8 mouse cellular contexts compared by ENCODE assay signal in the genomic region with DNA sequence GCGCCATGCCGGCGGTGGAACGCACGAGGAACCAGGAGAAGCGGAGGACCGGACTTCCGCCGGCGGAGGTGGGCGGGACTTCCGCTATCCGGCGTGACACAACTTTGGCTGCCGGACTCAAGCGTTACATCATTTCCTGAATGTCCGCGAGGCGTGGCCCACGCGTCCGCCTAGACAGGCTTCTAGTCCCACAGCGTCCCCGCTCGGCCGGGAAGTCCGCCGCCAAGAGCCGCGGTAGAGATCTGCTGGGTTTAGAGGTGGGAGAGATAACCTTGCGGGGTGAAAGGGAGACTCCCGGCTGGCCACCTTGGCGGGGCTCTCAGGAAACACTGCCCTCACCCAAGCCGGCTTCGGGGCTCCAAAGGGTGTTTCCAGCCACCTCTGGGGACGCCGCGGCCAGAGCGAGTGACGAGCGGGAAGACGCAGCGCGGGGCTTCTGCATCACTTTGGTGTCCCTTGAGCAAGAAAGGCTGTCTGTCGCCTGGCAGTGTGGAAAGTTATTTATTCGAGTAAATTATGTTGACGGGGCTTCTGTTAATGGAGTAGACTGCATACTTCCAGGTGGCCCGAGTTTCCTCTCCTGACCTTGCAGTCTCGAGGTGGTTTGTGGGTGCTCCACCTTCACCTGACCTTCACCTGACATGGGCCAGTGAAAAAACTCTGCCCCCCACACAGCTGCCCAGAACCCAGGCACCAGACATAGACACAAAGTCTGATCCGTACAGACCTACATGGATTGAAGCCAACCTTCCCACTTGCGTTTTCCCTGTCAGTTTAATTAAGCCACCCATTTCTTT. TPM values are rescaled to one million over a fixed set of nuclear protein-coding genes. Genes with fewer than 3 reads are reported as not detected.
DNase-seq lines count a peak whose midpoint lies in the region; ATAC-seq and TF ChIP-seq lines count a peak whose summit lies in the region.

A gene (minus strand): TSS at position 94 of the 797 bp plus-strand sequence.

- H3K4me1 ChIP-seq in hindbrain, embryonic 10.5 days (replicated peaks): peaks cover 18% of the 10 kb centered on the region
- peaks cover 8% of the 10 kb centered on the region; the same call in 1 of the 2 replicates for H3K4me1 ChIP-seq in lung, postnatal 0 days (ENCODE audit: insufficient read depth, low read depth, low read length)

- peak within 1 kb of the TSS; percentile 88 for H3K4me2 ChIP-seq in lung, postnatal 0 days (replicated peaks; ENCODE audit: low read depth, low read length)

- TF ChIP-seq EP300 in lung, postnatal 0 days (IDR thresholded peaks at IDR 0.05): peak; percentile 73

- peak within 1 kb of the TSS; percentile 90 for H3K27ac ChIP-seq in hindbrain, embryonic 10.5 days
- H3K27ac ChIP-seq in lung, postnatal 0 days (ENCODE audit: low read length): peak within 1 kb of the TSS; percentile 83

- peak within 1 kb of the TSS; percentile 73 for H3K4me3 ChIP-seq in hindbrain, embryonic 10.5 days
- H3K4me3 ChIP-seq in lung, postnatal 0 days (ENCODE audit: low read depth, low read length): peak within 1 kb of the TSS; percentile 92

- H3K9ac ChIP-seq in lung, postnatal 0 days (replicated peaks; ENCODE audit: low read depth): peak within 1 kb of the TSS; percentile 86

- WGBS in hindbrain, embryonic 10.5 days: 1% methylated on average over 51 of the region's 51 CpGs
- WGBS in lung, postnatal 0 days: 4% methylated on average over 51 of the region's 51 CpGs

- peak; percentile 90 for TF ChIP-seq CTCF in lung, postnatal 0 days (IDR thresholded peaks at IDR 0.05)

- DNase-seq in MN1 (ENCODE audit: low spot score): peak; percentile 99
- DNase-seq in cerebellum, adult 9-10 months: peak; percentile 97
- peak; percentile 98 for DNase-seq in hindbrain, embryonic 10.5 days (ENCODE audit: low spot score)
- peak; percentile 97 for DNase-seq in layer of hippocampus, adult 9-11 months
- DNase-seq in lung, postnatal 0 days (ENCODE audit: low spot score): peak; percentile 98
- DNase-seq in ovary, postnatal 14 days (ENCODE audit: low spot score): peak; percentile 91
- DNase-seq in thymus, postnatal 14 days: peak; percentile 96

- ATAC-seq in frontal cortex, adult (ENCODE audit: low TSS enrichment): peak; percentile 99
- peak; percentile 99 for ATAC-seq in lung, postnatal 0 days

- H3K9me3 ChIP-seq in hindbrain, embryonic 10.5 days: no peaks in the 10 kb centered on the region
- no peaks in the 10 kb centered on the region for H3K9me3 ChIP-seq in lung, postnatal 0 days (ENCODE audit: low read length)

- peaks cover 13% of the 10 kb centered on the region for H3K36me3 ChIP-seq in hindbrain, embryonic 10.5 days
- no peaks in the 10 kb centered on the region for H3K36me3 ChIP-seq in lung, postnatal 0 days (ENCODE audit: insufficient read depth, low read length)

- no peaks in the 10 kb centered on the region for H3K27me3 ChIP-seq in hindbrain, embryonic 10.5 days (ENCODE audit: insufficient read depth, poor library complexity, severe bottlenecking)
- H3K27me3 ChIP-seq in lung, postnatal 0 days (replicated peaks; ENCODE audit: insufficient read depth, low read length): no peaks in the 10 kb centered on the region

RNA-seq across cellular contexts. Expression of the gene that starts here (rescaled TPM):
- polyA plus RNA-seq in hindbrain, embryonic 10.5 days (2016; fragmentation: Nextera tagmentation; extraction: Ambion mirVana): 75.1 and 112 TPM in 2 replicates
- 39.5 and 39.8 TPM in 2 replicates for polyA plus RNA-seq in lung, postnatal 0 days (2015; fragmentation: Nextera tagmentation; extraction: Ambion mirVana)

Comparison
In these comparisons a context has a peak if more than half of its experiments do, and no peak if none do; other contexts are left out.
1. Peak in every context shown above with its lines: DNase-seq, ATAC-seq, H3K4me3 ChIP-seq and H3K27ac ChIP-seq.